In the genomic region with DNA sequence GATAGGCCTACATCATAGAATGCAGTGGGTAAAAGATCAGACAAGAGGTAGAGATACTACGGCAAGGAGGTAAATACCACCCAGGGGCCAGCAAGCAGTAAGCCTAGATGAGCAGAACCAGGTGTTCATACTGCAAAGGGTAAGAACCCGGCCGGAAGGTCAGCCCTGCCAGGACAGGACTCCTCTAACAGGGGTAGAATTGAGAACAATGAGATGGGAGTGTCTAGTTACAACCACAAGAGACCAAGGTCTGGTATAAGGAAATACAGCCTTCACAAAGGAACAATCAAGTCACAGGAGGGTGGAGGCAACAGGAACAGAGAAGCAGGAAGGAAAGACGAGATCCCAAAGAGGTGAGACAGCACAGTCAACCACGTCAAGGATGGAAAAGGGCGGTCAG, we compare ENCODE assay signal across 17 mouse cellular contexts.
"Had no signal": no experiment of that assay in that cellular context is flagged by ENCODE, and none has a peak within 500 bp of the region (broad histone marks: within the 10 kb centered on the region; RNA-seq: fewer than 3 reads in every experiment).

No protein-coding gene starts in this region.

- DNase-seq: left cerebral cortex, postnatal 4 days; liver; liver, embryonic 13.5 days; liver, postnatal 0 days; lung, adult 18-20 months; lung, adult 2 months; lung, embryonic 14.5 days; lung, postnatal 10 days; lung, postnatal 14 days; lung, postnatal 36 days; lung, postnatal 4 days; midbrain, embryonic 14.5 days had no signal

- ATAC-seq: liver, embryonic 12.5 days; liver, postnatal 0 days; lung, postnatal 0 days; midbrain, embryonic 13.5 days; midbrain, embryonic 15.5 days; midbrain, embryonic 16.5 days had no signal
